Mouse (Mus musculus) MEL (cell line): ENCODE measurements at regions not wholly inside any gene's neighbourhood (a gene's known extent, or its start where the extent isn't known, plus 50 kb on each side); places are given as distances from the start of the nearest gene placed in this dataset.

Experiments
- CTCF ChIP-seq, 3 experiments: IDR thresholded peaks in 2 of 3; conservative IDR thresholded peaks in 1 of 3; 2 replicates each; pipeline ENCODE4 v1.5.1; 2011 to 2012; ENCODE audit warnings: low read length in 3 of 3, low read depth in 2 of 3, mild to moderate bottlenecking in 2 of 3, improper control_type of control experiment in 1 of 3, inconsistent platforms in 1 of 3, mixed read lengths in 1 of 3, moderate library complexity in 1 of 3; ENCODE audit not compliant: control insufficient read depth in 1 of 3, insufficient read depth in 1 of 3, poor library complexity in 1 of 3, severe bottlenecking in 1 of 3
- EP300 ChIP-seq, 2 experiments: IDR thresholded peaks; 2 replicates each; pipeline ENCODE4 v1.6.1; 2011; ENCODE audit warnings: improper control_type of control experiment in 2 of 2, low read length in 2 of 2, low read depth in 1 of 2, mild to moderate bottlenecking in 1 of 2
- MEF2A ChIP-seq: IDR thresholded peaks from 2 replicates; pipeline ENCODE4 v1.6.1; 2014; ENCODE audit warnings: low read depth, mild to moderate bottlenecking, inconsistent platforms, low read length, improper control_type of control experiment; ENCODE audit not compliant: poor library complexity, insufficient replicate concordance, severe bottlenecking; ENCODE audit errors: extremely low read depth

DNA sequence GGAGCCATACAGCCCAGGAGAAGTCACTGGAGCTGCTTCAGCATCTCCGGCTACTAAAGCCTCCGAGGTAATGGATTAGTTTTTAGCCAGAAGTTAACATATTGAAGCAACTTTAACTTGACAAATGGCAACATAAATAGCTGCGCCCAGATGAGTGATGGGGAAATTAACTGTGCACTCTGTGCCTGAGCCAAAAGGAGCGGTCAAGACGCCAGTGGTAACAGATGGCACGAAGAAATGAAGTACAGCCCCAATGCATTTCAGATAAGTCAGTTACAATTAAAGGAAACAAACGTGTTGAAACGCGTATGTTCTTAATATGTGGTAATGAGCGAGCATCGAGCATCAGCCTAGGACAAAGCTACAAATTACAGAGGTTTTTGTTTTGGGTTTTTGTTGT, 259.0 kb upstream of the Ank start:
- no peak for TF ChIP-seq MEF2A
- TF ChIP-seq CTCF (IDR thresholded peaks at IDR 0.05 in 2 of 3, conservative IDR thresholded peaks at IDR 0.05 in 1 of 3; ENCODE audit: control insufficient read depth in 1 of 3, insufficient read depth in 1 of 3, low read depth in 2 of 3, low read length in 3 of 3, poor library complexity in 1 of 3, severe bottlenecking in 1 of 3): no peak
- TF ChIP-seq EP300 (IDR thresholded peaks at IDR 0.05; ENCODE audit: low read depth in 1 of 2, low read length in 2 of 2): no peak
